Mouse (Mus musculus) forebrain, embryonic 12.5 days (tissue): ENCODE results near the gene Map3k15. TPM values are rescaled to one million over a fixed set of nuclear protein-coding genes. Genes with fewer than 3 reads are reported as not detected.

Experiments
- polyA plus RNA-seq: library from polyadenylated mRNA; unstranded; fragments of >200 nt; fragmentation: Nextera tagmentation; extraction: Ambion mirVana; gene quantifications from 2 replicates; pipeline ENCODE4 v1.2.1, GENCODE M21; 2016

Gene Map3k15
- polyA plus RNA-seq, 1 experiment from 2014 or later, result 0.17 TPM

Other genes with a start within 250 kb of the Map3k15 start
- gene Pdha1, start 150.0 kb downstream of the Map3k15 start, polyA plus RNA-seq, result 93.7 and 96.5 TPM in 2 replicates